Mouse (Mus musculus): ENCODE data around the gene Alg1. TPM values are rescaled to one million over a fixed set of nuclear protein-coding genes. Genes with fewer than 3 reads are reported as not detected.
A peak's percentile ranks its signal among the peaks of the same experiment; 100 is the strongest.
"Not testable (repeated sequence)": the region's sequence is repeated elsewhere in the genome, so short reads cannot be mapped to it uniquely, and the experiment has no call there.

Alg1 gene
- polyA plus RNA-seq, 1 experiment from 2014 or later: 24.4 TPM

DNA sequence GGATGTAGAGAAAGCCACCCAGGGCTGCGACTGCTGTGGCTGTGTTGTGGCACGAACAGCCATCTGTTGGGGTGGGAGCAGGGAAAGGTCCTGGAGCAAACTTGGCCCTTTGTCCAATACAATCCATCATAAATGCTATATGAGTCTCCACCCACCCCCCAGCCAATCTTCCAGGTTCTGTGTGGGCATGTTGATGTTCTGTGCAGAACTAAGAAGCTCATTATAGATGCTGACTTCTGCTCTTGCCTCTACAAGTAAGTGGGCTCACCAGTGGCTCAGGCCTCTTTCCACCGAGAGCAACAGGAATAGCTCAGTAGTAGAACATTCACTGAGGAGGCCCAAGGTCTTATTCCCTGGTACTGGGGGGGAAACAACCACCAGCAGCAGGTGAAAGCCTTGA, 21.3 kb upstream of the Alg1 start:
- H3K4me1 ChIP-seq: no peaks in the 10 kb centered on the region
- H3K9ac ChIP-seq: no peak overlapping the region
- H3K4me3 ChIP-seq (replicated peaks): no peak overlapping the region
- H3K27ac ChIP-seq: no peak overlapping the region
- H3K27me3 ChIP-seq: no peaks in the 10 kb centered on the region; the same call in 1 of the 2 replicates
- no peaks in the 10 kb centered on the region for H3K9me3 ChIP-seq
- no peaks in the 10 kb centered on the region for H3K36me3 ChIP-seq (replicated peaks)
- no peak overlapping the region for H3K4me2 ChIP-seq
- no peak for ATAC-seq (ENCODE audit: low FRiP score)
- 84% methylated on average over 3 of the region's 3 CpGs for WGBS

DNA sequence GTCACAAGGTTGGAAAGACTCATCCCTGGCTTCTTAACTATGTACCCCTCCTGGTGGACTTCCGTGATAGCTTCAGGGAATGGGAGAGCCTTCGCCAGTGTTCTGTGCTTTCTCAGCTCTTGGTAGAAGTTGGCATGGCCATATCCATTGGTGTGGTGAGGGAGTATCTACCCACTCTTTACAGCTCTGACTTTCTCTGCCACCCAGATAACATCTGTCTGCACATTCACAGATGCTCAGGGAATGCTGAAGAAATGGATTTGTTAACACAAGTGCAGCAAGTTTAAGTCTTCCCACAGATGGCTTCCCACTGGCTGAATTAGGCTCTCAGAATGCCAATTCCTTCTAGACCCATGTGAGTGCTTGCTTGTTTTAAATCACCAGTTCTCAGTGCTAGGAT, 19.3 kb upstream of the Alg1 start:
- H3K4me3 ChIP-seq (replicated peaks): no peak overlapping the region
- H3K9me3 ChIP-seq: no peaks in the 10 kb centered on the region
- peaks cover 3% of the 10 kb centered on the region; the same call in 1 of the 2 replicates for H3K27me3 ChIP-seq
- H3K4me2 ChIP-seq: no peak overlapping the region
- H3K4me1 ChIP-seq: no peaks in the 10 kb centered on the region
- H3K27ac ChIP-seq: no peak overlapping the region
- H3K36me3 ChIP-seq (replicated peaks): no peaks in the 10 kb centered on the region
- H3K9ac ChIP-seq: no peak overlapping the region
- ATAC-seq (ENCODE audit: low FRiP score): no peak
- WGBS: 81% methylated on average over 2 of the region's 2 CpGs

DNA sequence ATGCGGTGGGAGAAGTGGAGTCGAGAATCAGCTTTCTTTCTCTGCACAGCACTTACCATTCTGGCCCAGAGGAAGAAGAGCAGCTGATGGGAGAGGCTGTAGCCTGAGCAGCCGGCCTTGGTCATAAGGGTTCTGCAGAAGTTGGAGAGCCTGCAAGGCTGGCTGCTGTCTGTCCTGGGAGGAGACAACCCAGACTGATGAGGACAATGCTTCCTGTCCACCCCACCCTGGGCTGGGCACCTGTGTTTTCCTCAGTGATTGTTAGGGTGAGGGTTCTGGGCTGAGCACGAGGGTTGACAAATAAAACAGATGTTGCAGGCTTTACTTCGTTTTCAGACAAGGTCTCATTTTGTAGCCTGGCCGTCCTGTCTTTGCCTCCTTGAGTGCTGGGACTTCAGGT, 16.7 kb upstream of the Alg1 start:
- no peak for ATAC-seq (ENCODE audit: low FRiP score)
- 75% methylated on average over 6 of the region's 6 CpGs for WGBS

DNA sequence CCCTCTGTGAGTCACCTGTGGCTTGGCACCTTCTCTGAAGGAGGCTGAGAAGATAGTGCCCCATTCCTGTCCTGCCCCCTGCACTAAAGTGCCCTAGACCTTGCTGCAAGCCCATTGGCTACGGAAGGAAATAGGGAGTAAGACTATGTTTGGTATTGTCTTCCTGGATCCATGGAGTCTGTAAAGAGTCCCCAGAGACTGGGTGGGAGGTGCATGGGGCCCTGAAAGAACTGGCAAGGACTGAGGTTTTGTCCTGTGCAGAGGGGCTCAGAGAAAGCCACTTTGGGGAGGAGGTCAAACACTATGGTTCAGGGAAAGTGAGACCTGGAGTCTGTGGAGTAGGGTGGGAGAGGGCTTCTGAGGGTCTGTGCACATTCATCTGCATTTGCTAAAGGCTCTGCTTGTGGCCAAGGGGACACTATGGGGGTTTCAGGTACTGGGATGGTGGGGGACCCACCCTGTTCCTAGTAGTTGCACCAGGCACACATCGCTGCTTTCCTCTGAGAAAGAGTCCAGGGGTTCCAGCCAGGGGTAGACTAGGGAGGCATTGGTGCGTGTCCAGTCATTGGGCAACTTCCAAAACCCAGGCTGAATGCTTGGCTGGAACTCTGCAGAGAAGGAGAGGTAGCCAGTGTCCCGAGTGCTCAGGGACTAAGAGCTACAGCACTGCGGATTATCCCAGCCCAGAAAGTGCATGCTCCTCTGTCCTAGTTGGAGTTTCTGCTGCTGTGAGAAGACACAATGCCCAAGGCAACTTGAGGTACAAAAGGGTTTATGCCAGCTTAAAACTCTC, 15.9 kb upstream of the Alg1 start:
- H3K36me3 ChIP-seq (replicated peaks): no peaks in the 10 kb centered on the region
- no peak overlapping the region for H3K4me3 ChIP-seq (replicated peaks)
- H3K9me3 ChIP-seq: no peaks in the 10 kb centered on the region
- H3K27me3 ChIP-seq: peaks cover 17% of the 10 kb centered on the region
- H3K9ac ChIP-seq: no peak overlapping the region
- no peak for ATAC-seq (ENCODE audit: low FRiP score)
- no peaks in the 10 kb centered on the region for H3K4me1 ChIP-seq
- no peak overlapping the region for H3K27ac ChIP-seq
- no peak overlapping the region for H3K4me2 ChIP-seq
- 63% methylated on average over 5 of the region's 5 CpGs for WGBS

More for the DNA sequence above, 16.7 kb upstream of the Alg1 start:
- H3K4me3 ChIP-seq (replicated peaks): no peak overlapping the region
- no peak overlapping the region for H3K4me2 ChIP-seq
- H3K9me3 ChIP-seq: no peaks in the 10 kb centered on the region
- no peak overlapping the region for H3K27ac ChIP-seq
- no peaks in the 10 kb centered on the region for H3K4me1 ChIP-seq
- no peak overlapping the region for H3K9ac ChIP-seq
- peaks cover 13% of the 10 kb centered on the region for H3K27me3 ChIP-seq
- H3K36me3 ChIP-seq (replicated peaks): no peaks in the 10 kb centered on the region

DNA sequence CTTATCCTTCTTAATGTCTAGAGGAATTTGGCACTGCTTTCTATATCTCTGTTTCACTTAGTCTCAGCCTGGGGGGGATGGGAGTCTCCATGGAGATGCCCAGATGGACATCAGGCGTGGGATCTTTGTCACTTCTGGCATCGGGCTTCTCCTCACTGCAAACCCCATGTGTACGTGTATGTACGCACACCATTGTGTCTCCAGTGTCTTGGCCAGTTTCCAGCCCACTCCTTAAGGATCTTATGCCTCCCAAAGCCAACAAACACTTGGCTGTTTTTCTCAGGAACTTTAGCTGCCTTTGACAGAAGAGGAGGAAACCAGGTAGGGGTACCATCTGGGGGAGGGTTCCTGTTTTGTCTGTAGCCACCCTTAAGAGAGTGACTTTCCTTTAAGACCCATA, 12.0 kb upstream of the Alg1 start:
- Histone ChIP-seq H3K4me2 (no peak overlapping the region), H3K9ac (no peak overlapping the region), H3K27me3 (peaks cover 17% of the 10 kb centered on the region), H3K9me3 (no peaks in the 10 kb centered on the region), H3K4me1 (no peaks in the 10 kb centered on the region), H3K36me3 (replicated peaks) (no peaks in the 10 kb centered on the region), H3K27ac (no peak overlapping the region), H3K4me3 (replicated peaks) (no peak overlapping the region)
- WGBS: 71% methylated on average over 4 of the region's 4 CpGs
- ATAC-seq (ENCODE audit: low FRiP score): no peak

DNA sequence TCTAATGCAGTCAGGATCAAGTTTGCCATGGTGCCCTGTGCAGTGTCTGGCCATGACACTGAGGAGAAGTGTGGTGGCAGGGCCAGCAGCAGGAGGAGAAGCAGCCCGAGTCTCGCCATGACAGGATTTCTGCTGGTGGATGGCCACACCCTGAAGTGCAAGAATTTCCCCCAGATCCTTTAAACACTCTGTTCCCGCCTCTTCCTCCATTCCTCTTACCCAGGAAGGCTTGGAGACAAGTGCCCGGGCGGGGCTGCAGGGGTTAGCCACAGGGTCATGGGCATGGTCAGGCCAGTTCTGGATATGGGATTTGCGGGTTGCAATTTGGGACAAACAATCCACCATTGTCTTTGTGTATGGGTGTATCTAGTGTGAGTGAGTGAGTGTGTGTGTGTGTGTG, 11.3 kb upstream of the Alg1 start, which contains the start of gene AU021092:
Gene AU021092 (minus strand): TSS at position 160 of the 400 bp plus-strand sequence.
- Histone ChIP-seq H3K4me3 (replicated peaks) (no peak within 1 kb of the TSS), H3K9ac (no peak within 1 kb of the TSS), H3K27me3 (peaks cover 17% of the 10 kb centered on the region), H3K27ac (no peak within 1 kb of the TSS), H3K36me3 (replicated peaks) (no peaks in the 10 kb centered on the region), H3K4me2 (no peak within 1 kb of the TSS), H3K9me3 (no peaks in the 10 kb centered on the region), H3K4me1 (no peaks in the 10 kb centered on the region)
- ATAC-seq (ENCODE audit: low FRiP score): no peak
- WGBS: 80% methylated on average over 6 of the region's 6 CpGs

DNA sequence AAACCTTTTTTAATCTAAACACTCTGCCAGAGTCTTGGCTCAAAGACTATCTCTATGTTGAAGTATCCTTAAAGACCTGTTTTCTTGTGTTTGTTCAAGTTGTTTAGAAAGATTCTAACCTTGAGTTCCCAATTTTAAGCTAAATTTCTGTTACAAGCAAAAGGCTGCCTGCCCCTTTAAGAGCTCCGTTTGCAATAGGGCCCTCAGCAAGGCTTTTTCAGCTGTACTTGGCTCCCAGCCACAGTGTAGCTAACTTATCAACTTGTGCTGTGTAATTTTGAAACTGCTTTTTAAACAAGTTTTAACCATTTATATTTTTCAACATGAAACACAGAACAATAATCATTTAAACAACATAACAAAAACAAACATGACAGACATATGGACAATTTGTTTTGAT, 6.9 kb upstream of the Alg1 start:
- 21% methylated on average over 1 of the region's 1 CpGs for WGBS
- H3K4me1 ChIP-seq, H3K27me3 ChIP-seq: not testable (repeated sequence)

DNA sequence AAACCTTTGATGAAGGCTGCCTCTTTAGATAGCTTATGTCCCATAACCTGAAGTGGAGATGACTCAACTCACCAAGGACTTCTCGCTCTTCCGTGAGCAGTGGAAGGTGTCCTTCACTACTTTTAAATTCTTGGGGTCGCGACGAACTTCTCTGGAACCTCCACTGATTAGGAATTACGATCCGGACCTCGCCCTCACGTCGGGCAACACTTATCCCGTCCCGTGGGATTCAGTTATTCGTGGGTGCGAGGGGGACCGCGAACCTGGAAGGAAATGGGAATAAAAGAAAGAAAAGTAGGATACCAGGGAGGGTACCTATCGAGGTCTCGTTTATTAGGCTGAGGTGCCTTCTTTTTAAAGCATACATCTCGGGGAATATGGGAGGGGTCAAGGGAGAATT, 5.9 kb upstream of the Alg1 start:
- ATAC-seq (ENCODE audit: low FRiP score); H3K4me1 ChIP-seq: not testable (repeated sequence)

More for the DNA sequence above, 6.9 kb upstream of the Alg1 start:
- not testable (repeated sequence) for H3K4me3 ChIP-seq (replicated peaks); ATAC-seq (ENCODE audit: low FRiP score); H3K27ac ChIP-seq; H3K4me2 ChIP-seq; H3K9ac ChIP-seq; H3K9me3 ChIP-seq; H3K36me3 ChIP-seq (replicated peaks)

DNA sequence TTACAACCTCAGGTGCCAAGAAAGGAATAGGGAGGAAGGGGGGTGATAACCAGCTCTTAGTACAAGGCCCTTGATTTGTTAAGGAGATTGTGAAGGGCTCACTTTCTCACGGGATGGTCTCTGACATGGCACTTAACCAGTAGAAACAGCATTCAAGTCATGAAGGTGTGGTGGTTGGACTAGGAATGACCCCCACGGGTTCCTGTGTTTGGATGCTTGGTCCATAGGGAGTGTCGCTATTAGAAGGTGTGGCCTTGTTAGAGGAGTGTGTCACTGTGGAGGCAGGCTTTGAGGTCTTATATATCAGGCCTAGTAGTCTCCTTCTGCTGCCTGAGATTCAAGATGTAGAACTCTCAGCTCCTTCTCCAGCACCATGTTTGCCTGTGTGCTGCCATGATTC, 5.3 kb upstream of the Alg1 start:
- not testable (repeated sequence) for ATAC-seq (ENCODE audit: low FRiP score); H3K36me3 ChIP-seq (replicated peaks); H3K9ac ChIP-seq; H3K27ac ChIP-seq; H3K27me3 ChIP-seq; H3K9me3 ChIP-seq; H3K4me2 ChIP-seq; H3K4me1 ChIP-seq; H3K4me3 ChIP-seq (replicated peaks)
- 77% methylated on average over 3 of the region's 3 CpGs for WGBS

More for the DNA sequence above, 5.9 kb upstream of the Alg1 start:
- not testable (repeated sequence) for H3K4me3 ChIP-seq (replicated peaks); H3K9me3 ChIP-seq; H3K27me3 ChIP-seq; H3K4me2 ChIP-seq; H3K27ac ChIP-seq; H3K9ac ChIP-seq; H3K36me3 ChIP-seq (replicated peaks)
- 85% methylated on average over 19 of the region's 19 CpGs for WGBS

DNA sequence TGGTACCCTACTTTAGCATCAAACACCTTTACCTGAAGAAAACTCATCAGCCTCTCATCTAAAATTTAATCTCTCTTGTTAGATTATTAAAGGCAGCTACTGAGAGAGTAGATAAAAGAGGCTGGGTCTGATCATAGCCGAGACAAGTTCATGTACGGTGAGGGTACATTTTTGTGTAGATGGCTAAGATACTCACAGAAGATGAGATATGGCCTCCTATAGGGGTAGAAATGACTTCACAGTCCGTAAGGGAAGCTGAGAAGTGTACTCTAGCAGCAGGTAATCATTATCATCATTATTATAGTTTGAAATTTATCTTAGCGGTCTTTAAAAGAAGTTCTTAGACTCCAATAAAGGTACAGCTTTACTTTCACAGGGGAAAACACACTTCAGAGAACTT, 439 bp upstream of the Alg1 start:
- Histone ChIP-seq H3K4me1 (peaks cover 10% of the 10 kb centered on the region), H3K9ac (no peak overlapping the region), H3K4me2 (peak overlapping the region; percentile 83), H3K9me3 (no peaks in the 10 kb centered on the region), H3K36me3 (replicated peaks) (no peaks in the 10 kb centered on the region), H3K4me3 (replicated peaks) (peak overlapping the region; percentile 82), H3K27me3 (0 out of 2 replicates have a peak, but pooled peaks cover 6% of the 10 kb centered on the region), H3K27ac (no peak overlapping the region)
- WGBS: 72% methylated on average over 4 of the region's 4 CpGs
- ATAC-seq (ENCODE audit: low FRiP score): peak; percentile 31

DNA sequence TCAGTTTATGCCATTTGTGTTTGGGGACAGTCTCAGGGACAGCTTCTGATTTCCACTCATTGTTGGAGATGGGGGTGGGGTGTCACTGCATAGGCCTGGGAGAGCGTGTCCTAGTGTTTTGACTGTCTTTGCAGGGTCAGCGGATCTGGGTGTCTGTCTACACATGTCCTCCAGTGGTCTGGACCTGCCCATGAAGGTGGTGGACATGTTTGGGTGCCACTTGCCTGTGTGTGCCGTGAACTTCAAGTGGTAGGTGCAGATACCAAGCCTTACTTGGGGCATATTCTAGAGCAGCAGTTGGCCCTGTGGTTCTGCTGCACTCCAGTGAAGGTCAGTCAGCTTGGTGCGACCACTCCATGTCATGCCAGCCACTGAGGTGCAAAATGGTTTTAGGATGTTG, 8.9 kb downstream of the Alg1 start:
- Histone ChIP-seq H3K9ac (no peak overlapping the region), H3K36me3 (replicated peaks) (peaks cover 61% of the 10 kb centered on the region), H3K4me1 (no peaks in the 10 kb centered on the region), H3K27ac (no peak overlapping the region), H3K4me3 (replicated peaks) (no peak overlapping the region), H3K27me3 (no peaks in the 10 kb centered on the region), H3K4me2 (no peak overlapping the region), H3K9me3 (no peaks in the 10 kb centered on the region)
- ATAC-seq (ENCODE audit: low FRiP score): no peak
- WGBS: 92% methylated on average over 4 of the region's 4 CpGs

DNA sequence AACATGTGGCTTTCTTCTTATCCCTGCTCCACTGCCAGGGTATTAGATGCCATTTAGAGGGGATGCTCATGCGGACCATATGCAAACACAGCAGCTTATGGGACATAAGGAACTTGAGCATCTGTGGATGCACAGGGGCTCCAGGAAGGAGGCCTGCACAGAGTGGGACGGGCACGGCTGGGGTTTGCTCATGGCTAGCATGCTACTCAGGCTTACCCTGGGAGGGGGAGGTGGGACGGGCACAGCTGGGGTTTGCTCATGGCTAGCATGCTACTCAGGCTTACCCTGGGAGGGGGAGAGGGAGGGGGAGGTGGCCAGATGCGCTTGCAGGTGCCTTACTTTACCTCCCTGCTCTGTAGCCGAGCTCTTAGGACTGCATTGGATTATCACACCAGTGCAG, 9.5 kb downstream of the Alg1 start:
- Histone ChIP-seq H3K9ac (no peak overlapping the region), H3K27ac (no peak overlapping the region), H3K4me2 (no peak overlapping the region), H3K27me3 (no peaks in the 10 kb centered on the region), H3K9me3 (no peaks in the 10 kb centered on the region), H3K4me3 (replicated peaks) (no peak overlapping the region), H3K4me1 (no peaks in the 10 kb centered on the region), H3K36me3 (replicated peaks) (peaks cover 66% of the 10 kb centered on the region)
- no peak for ATAC-seq (ENCODE audit: low FRiP score)
- 87% methylated on average over 6 of the region's 6 CpGs for WGBS

DNA sequence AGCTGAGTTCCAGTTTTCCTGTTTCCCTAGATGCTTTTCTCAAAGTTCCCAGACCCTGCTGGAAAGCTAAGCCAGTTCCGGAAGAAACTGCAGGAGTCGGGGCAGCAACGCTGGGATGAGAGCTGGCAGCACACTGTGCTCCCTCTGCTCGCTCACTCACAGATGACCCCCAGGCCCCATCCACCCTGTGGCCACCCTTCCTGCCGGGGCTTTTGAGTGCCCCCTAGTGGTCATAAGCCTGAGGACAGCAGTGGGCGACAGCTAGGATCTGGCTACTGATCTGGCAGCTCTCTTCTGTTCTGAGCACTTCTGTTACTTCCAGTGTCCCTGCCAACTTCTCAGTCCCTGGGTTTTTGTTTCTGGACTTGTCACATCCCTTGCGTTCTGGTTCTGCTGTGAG, 11.0 kb downstream of the Alg1 start:
- peak; percentile 64; the same call in 1 of the 2 replicates for ATAC-seq (ENCODE audit: low FRiP score)
- Histone ChIP-seq H3K9ac (no peak overlapping the region), H3K4me3 (replicated peaks) (no peak overlapping the region), H3K4me1 (no peaks in the 10 kb centered on the region), H3K4me2 (no peak overlapping the region), H3K9me3 (no peaks in the 10 kb centered on the region), H3K27me3 (no peaks in the 10 kb centered on the region), H3K27ac (no peak overlapping the region), H3K36me3 (replicated peaks) (peaks cover 77% of the 10 kb centered on the region)
- 34% methylated on average over 7 of the region's 7 CpGs for WGBS

Measured in forebrain, embryonic 12.5 days (tissue).